Mouse (Mus musculus) spleen, adult 12 weeks (tissue): ENCODE measurements around the gene Eri3.
A peak's percentile ranks its signal among the peaks of the same experiment; 100 is the strongest.

ENCODE experiments used
- DNase-seq: peaks from one replicate; pipeline ENCODE4 v3.0.0; 2022; ENCODE audit warnings: low spot score

Eri3 gene

GRCm38 (mm10) chr4:117658582-117659444 lies 108.6 kb downstream of the Eri3 start:
- DNase-seq, result no peak

GRCm38 (mm10) chr4:117660001-117660400 lies 109.8 kb downstream of the Eri3 start:
- DNase-seq, result no peak

- DNase-seq, result no peak
Measured at GRCm38 (mm10) chr4:117664411-117665137, 114.4 kb downstream of the Eri3 start.

GRCm38 (mm10) chr4:117665531-117665930 lies 115.4 kb downstream of the Eri3 start:
- no peak for DNase-seq

GRCm38 (mm10) chr4:117666054-117666453 lies 115.9 kb downstream of the Eri3 start:
- no peak for DNase-seq

- no peak for DNase-seq
Measured at GRCm38 (mm10) chr4:117669874-117670273, 119.7 kb downstream of the Eri3 start.

GRCm38 (mm10) chr4:117672042-117672441 lies 121.9 kb downstream of the Eri3 start:
- no peak for DNase-seq

- DNase-seq, result no peak
Measured at GRCm38 (mm10) chr4:117673901-117674300, 123.7 kb downstream of the Eri3 start.

- peak; percentile 54 for DNase-seq
Measured at GRCm38 (mm10) chr4:117676903-117677302, 126.7 kb downstream of the Eri3 start.

GRCm38 (mm10) chr4:117680963-117681362 lies 130.8 kb downstream of the Eri3 start:
- no peak for DNase-seq

GRCm38 (mm10) chr4:117681931-117682461 lies 131.8 kb downstream of the Eri3 start, which contains the start of gene Dmap1:
Gene Dmap1, minus strand, starts transcription at chr4:117682273.
- DNase-seq, result peak; percentile 77

- DNase-seq, result no peak
Measured at GRCm38 (mm10) chr4:117682463-117682862, 132.3 kb downstream of the Eri3 start.

- DNase-seq, result no peak
Measured at GRCm38 (mm10) chr4:117683048-117683768, 133.0 kb downstream of the Eri3 start.

GRCm38 (mm10) chr4:117686354-117686753 lies 136.2 kb downstream of the Eri3 start:
- DNase-seq, result no peak

GRCm38 (mm10) chr4:117705361-117705760 lies 155.2 kb downstream of the Eri3 start:
- DNase-seq, result no peak

GRCm38 (mm10) chr4:117708780-117709550 lies 158.8 kb downstream of the Eri3 start:
- no peak for DNase-seq

GRCm38 (mm10) chr4:117712314-117712713 lies 162.1 kb downstream of the Eri3 start:
- DNase-seq, result no peak

GRCm38 (mm10) chr4:117713303-117714098 lies 163.3 kb downstream of the Eri3 start:
- DNase-seq, result no peak
